Mouse (Mus musculus) bone marrow macrophage, adult 2 months (primary cell): ENCODE data around the gene Mthfd1. TPM values are rescaled to one million over a fixed set of nuclear protein-coding genes. Genes with fewer than 3 reads are reported as not detected.
A peak's percentile ranks its signal among the peaks of the same experiment; 100 is the strongest.
"Not testable (repeated sequence)": the region's sequence is repeated elsewhere in the genome, so short reads cannot be mapped to it uniquely, and the experiment has no call there.

Experiments
- H3K27ac ChIP-seq: 2 replicates; pipeline ENCODE4 v1.5.1; 2012; ENCODE audit warnings: low read depth, low read length; ENCODE audit not compliant: insufficient read depth
- H3K4me1 ChIP-seq: 2 replicates; pipeline ENCODE4 v1.6.1; 2012; ENCODE audit warnings: low read length; ENCODE audit not compliant: control insufficient read depth, insufficient read depth
- H3K4me3 ChIP-seq: 2 replicates; pipeline ENCODE4 v1.5.1; 2012; ENCODE audit warnings: mild to moderate bottlenecking, low read length, moderate library complexity; ENCODE audit not compliant: insufficient read depth
- CTCF ChIP-seq: IDR thresholded peaks from 2 replicates; pipeline ENCODE4 v1.5.1; 2012; ENCODE audit warnings: low read depth, mild to moderate bottlenecking, low read length, moderate library complexity
- POLR2A ChIP-seq: IDR thresholded peaks from 2 replicates; pipeline ENCODE4 v1.6.1; 2012; ENCODE audit warnings: mild to moderate bottlenecking, low read depth, low read length, borderline replicate concordance
- polyA plus RNA-seq: library from polyadenylated mRNA; stranded (reverse); fragments of >200 nt; gene quantifications from 2 replicates; pipeline ENCODE4 v1.2.4, GENCODE M21; 2012; ENCODE audit not compliant: missing spikeins, insufficient read depth, insufficient read length

Mthfd1 gene
- polyA plus RNA-seq = 7.7 and 8.7 TPM in 2 replicates

DNA sequence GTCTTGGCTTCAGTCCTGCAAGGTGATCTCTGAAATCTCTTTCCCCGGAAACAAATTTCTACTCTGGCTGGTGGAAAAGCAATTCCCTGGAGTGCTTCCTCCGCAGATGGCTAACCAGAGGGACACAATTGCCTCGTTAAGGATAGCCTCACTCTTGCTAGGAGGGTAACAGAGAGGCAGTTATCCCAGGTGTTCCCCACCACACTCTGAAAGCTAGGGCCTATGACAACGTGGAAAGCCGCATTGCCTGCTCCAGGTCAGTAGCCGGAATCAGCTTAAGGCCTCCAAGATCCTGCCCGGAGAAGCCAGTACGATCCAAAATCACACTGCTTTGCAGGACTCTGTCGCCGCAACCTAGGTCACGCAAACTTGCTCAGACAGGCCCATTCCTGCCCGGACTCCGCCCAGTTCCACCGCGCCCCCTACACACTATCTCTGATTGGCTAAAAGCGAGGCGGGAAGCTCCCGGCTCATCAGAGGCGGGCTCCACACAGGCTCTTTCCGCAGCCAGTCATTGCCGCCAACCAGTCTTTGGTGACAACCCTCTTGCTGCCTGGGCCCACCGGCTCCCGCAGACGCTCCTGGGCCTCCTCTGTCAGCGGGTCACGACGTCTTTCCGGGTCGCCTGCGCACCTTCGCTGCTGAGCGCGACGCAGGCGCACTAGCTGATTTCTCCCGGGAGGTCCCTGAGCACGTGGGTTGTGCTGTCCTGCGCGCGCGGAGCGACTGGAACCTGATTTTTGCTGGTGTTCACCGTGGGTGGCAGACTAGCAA lies at the start of gene Mthfd1:
Mthfd1 (plus strand) TSS at position 574 of the 774 bp plus-strand sequence.
- no peak for TF ChIP-seq POLR2A
- no peak for TF ChIP-seq CTCF

DNA sequence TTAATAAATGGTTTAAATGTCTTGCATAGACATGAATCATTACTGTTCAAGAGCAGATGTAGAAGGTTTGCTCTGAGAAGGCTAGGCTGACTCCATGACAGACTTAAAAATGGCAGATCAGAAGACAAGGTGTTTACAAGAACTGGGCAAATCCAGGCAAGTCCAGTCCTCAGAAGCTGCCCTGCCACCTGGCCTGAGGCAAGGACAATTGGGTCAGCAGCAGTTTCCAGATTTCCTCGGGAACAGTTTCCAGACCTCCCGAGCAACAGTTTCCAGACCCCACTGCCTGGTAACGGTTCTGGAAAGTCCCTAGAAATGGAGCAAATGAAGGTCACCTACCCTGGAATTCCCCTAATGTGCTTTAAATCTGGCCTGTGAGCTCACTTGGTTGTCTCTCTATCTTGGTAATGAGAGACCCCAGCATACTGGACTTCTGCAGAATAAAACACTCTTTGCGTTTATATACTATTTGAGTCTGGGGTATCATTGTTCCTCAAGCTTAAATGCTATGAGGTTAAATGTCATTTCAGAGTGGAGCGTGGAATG lies 45.6 kb upstream of the Mthfd1 start:
- H3K4me3 ChIP-seq = no peak overlapping the region
- TF ChIP-seq CTCF = no peak
- no peak for TF ChIP-seq POLR2A

More for the DNA sequence above, at the start of gene Mthfd1:
- Histone ChIP-seq H3K27ac (0 out of 2 replicates have a peak within 1 kb of the TSS, but pooled peaks have one; percentile 22), H3K4me1 (peaks cover 16% of the 10 kb centered on the region), H3K4me3 (peak within 1 kb of the TSS; percentile 85)

DNA sequence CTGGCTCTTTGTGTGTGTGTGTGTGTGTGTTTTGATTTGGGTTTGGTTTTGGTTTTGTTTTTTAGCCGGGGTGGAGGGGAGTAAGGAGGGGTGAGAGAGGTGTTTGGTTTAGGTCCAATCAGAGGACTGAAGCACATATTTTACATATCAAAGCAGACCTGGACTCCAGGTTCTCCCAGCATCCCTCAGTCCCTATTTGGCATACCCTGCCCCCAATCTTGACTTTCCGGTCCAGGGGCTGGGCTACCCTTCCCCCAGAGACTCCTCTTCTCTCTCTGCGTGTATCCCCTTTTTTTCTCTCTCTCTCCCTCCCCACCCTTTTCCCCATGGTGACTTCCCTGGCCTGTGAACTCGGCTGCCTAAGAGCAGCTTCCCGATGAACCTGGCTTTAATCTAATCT lies 40.0 kb upstream of the Mthfd1 start:
- H3K4me1 ChIP-seq = no peaks in the 10 kb centered on the region
- no peak overlapping the region for H3K27ac ChIP-seq
- H3K4me3 ChIP-seq = no peak overlapping the region
- TF ChIP-seq POLR2A (no peak), CTCF (no peak)

More for the DNA sequence above, 45.6 kb upstream of the Mthfd1 start:
- no peaks in the 10 kb centered on the region for H3K4me1 ChIP-seq
- no peak overlapping the region for H3K27ac ChIP-seq

DNA sequence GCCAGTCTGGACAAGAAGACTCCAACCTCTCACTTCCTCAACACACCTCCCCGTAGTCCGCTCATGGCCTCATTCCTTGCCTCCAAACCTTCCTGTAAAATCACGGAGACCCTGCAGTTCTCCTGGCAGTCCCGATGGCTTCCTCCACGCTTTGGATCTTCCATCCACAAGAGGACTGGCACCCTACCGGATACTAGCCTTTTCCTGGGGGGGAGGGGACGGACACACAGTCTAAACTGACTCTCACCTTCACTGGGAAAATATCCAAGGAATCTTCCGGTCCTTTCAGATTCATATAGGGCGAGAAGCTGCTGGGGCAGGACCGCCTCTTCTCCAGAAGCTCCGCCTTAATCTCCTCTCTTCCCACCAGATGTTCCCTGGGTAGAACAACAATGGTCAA lies 38.4 kb upstream of the Mthfd1 start:
- Histone ChIP-seq H3K4me3 (no peak overlapping the region), H3K4me1 (no peaks in the 10 kb centered on the region), H3K27ac (no peak overlapping the region)
- TF ChIP-seq CTCF (no peak), POLR2A (no peak)

DNA sequence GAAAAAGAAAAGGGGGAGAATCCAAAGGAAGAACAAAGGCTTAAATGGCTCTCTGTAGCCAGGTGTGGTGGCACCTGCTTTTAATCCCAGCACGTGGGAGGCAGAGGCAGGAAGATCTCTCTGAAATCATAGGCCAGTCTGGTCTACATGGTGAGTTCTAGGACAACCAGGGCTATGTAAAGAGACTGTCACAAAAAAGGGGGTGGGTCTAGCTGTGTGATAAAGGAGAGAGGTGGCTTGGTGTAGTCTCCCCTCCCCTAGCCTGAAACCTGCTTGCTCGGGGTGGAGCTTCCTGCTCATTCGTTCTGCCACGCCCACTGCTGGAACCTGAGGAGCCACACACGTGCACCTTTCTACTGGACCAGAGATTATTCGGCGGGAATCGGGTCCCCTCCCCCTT lies 33.0 kb upstream of the Mthfd1 start:
- not testable (repeated sequence) for H3K4me3 ChIP-seq, H3K4me1 ChIP-seq, H3K27ac ChIP-seq

DNA sequence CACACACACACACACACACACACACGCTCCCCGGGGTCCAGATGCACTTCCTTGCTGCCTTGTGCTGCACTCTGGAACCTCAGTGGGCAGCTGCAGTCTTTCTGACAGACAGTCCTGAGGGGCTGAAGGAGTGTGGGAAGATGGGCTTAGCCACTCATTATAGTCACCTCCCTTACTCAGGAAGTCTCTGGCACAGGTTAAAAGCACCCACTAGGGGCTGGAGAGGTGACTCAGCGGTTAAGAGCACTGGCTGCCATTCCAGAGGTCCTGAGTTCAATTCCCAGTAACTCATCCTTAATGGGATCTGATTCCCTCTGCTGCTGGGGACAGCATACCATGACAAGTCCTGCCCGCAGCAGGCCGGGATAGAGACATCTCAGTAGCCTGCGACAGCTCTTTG lies 24.5 kb upstream of the Mthfd1 start:
- Histone ChIP-seq H3K4me1 (no peaks in the 10 kb centered on the region), H3K27ac (no peak overlapping the region), H3K4me3 (no peak overlapping the region)
- no peak for TF ChIP-seq CTCF
- no peak for TF ChIP-seq POLR2A

DNA sequence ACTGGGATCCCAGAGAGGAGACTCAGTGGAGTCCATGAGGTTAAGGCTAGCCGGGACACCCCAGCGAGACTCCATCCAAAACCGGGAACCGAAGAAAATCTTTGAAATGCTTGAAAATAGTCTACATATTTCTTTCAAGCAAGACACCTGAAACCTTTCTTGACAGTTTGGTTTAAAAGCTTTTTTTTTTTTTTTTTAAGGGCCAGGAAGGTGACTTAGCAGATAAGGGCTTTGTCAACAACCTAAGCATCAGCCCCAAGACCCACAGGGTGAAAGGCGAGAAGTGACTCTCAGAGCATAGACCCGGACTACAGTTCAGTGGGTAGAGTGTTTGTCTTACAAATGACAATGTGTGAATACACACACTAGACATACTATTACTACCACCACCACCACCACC lies 19.8 kb upstream of the Mthfd1 start:
- TF ChIP-seq POLR2A (no peak), CTCF (no peak)
- Histone ChIP-seq H3K27ac (no peak overlapping the region), H3K4me1 (no peaks in the 10 kb centered on the region), H3K4me3 (no peak overlapping the region)

DNA sequence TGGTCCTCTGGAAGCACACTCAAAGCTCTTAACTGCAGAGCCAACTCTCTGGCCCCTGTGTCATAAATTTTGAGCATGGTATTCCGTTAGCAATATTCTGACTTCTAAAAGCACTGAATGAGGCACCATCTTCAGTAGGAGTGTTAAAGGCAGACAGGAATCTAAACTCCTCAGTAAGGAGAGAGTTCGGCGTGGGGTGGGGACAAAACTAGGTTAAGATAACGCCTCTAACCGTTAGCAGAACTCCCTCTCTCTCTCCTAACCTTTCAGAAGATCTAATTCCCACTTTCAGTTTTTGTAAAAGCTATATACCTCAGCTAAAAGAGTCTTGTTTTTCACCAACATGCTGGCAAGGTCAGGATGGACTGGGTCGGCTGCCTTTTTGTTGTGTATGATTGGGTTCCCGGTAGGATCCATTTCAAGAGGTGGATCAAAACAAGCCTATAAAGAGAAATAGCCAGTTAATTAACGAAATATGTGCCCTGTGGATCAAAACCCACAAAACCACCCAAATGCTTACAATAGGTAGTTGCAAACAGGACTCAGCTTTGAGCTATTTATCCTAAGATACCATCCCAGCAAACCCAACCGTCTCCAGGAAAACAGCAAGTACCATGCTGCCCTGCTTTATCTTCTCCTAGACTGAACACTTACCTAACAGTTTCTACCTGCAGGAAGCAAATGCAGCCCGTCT lies 15.8 kb upstream of the Mthfd1 start:
- Histone ChIP-seq H3K4me3 (no peak overlapping the region), H3K27ac (no peak overlapping the region), H3K4me1 (no peaks in the 10 kb centered on the region)
- TF ChIP-seq CTCF (no peak), POLR2A (no peak)

DNA sequence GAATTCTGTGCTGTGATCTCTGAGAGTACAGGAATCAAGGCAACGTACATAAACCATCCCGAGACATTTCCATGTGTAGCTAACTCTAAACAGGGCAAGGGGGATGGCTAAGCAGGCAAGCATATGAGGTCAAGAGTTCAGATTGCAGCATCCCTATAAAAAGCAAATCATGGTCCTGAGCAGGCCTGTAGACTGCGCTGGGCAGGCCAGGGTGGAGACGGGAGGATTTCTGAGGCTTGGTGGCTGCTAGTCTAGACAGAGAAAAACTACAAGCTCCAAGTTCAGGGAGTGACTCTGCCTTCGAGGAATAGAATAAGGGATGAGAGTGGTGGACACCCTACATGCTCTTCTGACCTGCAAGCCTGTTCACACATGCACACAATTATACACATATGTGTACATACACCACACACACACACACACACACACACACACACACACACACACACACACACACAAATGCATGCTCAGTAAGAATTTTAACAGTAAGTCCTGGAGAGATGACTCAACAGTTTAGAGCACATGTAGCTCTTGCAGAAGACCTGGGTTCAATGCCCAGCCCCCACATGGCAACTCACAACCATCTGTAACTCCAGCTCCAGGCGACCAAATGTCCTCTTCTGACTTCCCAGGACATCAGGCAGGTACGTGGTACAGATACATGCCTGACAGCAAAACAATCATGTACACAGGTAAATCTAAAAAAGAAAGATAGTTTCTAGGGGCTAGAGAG lies 15.1 kb upstream of the Mthfd1 start:
- Histone ChIP-seq H3K27ac (no peak overlapping the region), H3K4me1 (no peaks in the 10 kb centered on the region), H3K4me3 (no peak overlapping the region)
- no peak for TF ChIP-seq POLR2A
- no peak for TF ChIP-seq CTCF
